ENCODE assay signal across 12 mouse cellular contexts in genomic region chr1:166279580-166280206, GRCm38 (mm10). TPM values are rescaled to one million over a fixed set of nuclear protein-coding genes. Genes with fewer than 3 reads are reported as not detected.
A peak's percentile ranks its signal among the peaks of the same experiment; 100 is the strongest.
DNase-seq lines count a peak whose midpoint lies in the region; ATAC-seq lines count a peak whose summit lies in the region.
"Had no signal": no experiment of that assay in that cellular context is flagged by ENCODE, and none has a peak within 500 bp of the region (broad histone marks: within the 10 kb centered on the region; RNA-seq: fewer than 3 reads in every experiment).

No protein-coding gene starts in this region.

- peak overlapping the region; percentile 77 for H3K27ac ChIP-seq in embryonic facial prominence, embryonic 10.5 days (replicated peaks)
- H3K27ac ChIP-seq in hindbrain, embryonic 13.5 days = peak overlapping the region; percentile 86
- H3K27ac ChIP-seq in midbrain, embryonic 16.5 days (ENCODE audit: low read length) = peak overlapping the region; percentile 83
- H3K27ac ChIP-seq: embryonic facial prominence, embryonic 15.5 days; liver, embryonic 12.5 days had no signal

- 32% methylated on average over 9 of the region's 9 CpGs for WGBS in embryonic facial prominence, embryonic 10.5 days
- WGBS in hindbrain, embryonic 13.5 days = 16% methylated on average over 9 of the region's 9 CpGs
- WGBS in midbrain, embryonic 16.5 days = 12% methylated on average over 9 of the region's 9 CpGs

- H3K27me3 ChIP-seq in embryonic facial prominence, embryonic 10.5 days (replicated peaks; ENCODE audit: low read depth, poor library complexity, severe bottlenecking) = no peaks in the 10 kb centered on the region
- no peaks in the 10 kb centered on the region for H3K27me3 ChIP-seq in hindbrain, embryonic 13.5 days
- H3K27me3 ChIP-seq in midbrain, embryonic 16.5 days (ENCODE audit: control insufficient read depth, insufficient read depth, low read depth, low read length) = no peaks in the 10 kb centered on the region
- H3K27me3 ChIP-seq: embryonic facial prominence, embryonic 15.5 days had no signal

- peak; percentile 69 for DNase-seq in brain, adult 2 months (ENCODE audit: low read depth, low spot score)
- DNase-seq in embryonic facial prominence, embryonic 10.5 days (ENCODE audit: low spot score) = peak; percentile 48
- no peak for DNase-seq in T-cell, adult 2 months (ENCODE audit: low spot score)
- DNase-seq in cerebellum, adult 18-20 months = no peak

- no peak overlapping the region for H3K4me3 ChIP-seq in embryonic facial prominence, embryonic 10.5 days
- no peak overlapping the region for H3K4me3 ChIP-seq in hindbrain, embryonic 13.5 days
- H3K4me3 ChIP-seq in midbrain, embryonic 16.5 days (ENCODE audit: low read depth, low read length) = no peak overlapping the region
- H3K4me3 ChIP-seq: embryonic facial prominence, embryonic 15.5 days; liver, embryonic 12.5 days; megakaryocyte, embryonic 14.5 days had no signal

- no peaks in the 10 kb centered on the region for H3K36me3 ChIP-seq in embryonic facial prominence, embryonic 10.5 days (replicated peaks)
- H3K36me3 ChIP-seq in hindbrain, embryonic 13.5 days = no peaks in the 10 kb centered on the region
- no peaks in the 10 kb centered on the region for H3K36me3 ChIP-seq in midbrain, embryonic 16.5 days (ENCODE audit: control insufficient read depth, insufficient read depth, low read length)
- H3K36me3 ChIP-seq: embryonic facial prominence, embryonic 15.5 days; liver, embryonic 12.5 days had no signal

- H3K4me2 ChIP-seq in hindbrain, embryonic 13.5 days = peak overlapping the region; percentile 8; the same call in 1 of the 2 replicates
- H3K4me2 ChIP-seq in midbrain, embryonic 16.5 days (ENCODE audit: low read length) = peak overlapping the region; percentile 32
- H3K4me2 ChIP-seq: embryonic facial prominence, embryonic 15.5 days; liver, embryonic 12.5 days had no signal

- no peak for ATAC-seq in hindbrain, embryonic 13.5 days (ENCODE audit: low FRiP score)
- ATAC-seq in midbrain, embryonic 16.5 days = no peak
- ATAC-seq in erythroid progenitor cell, adult 5-6 weeks (replicated peaks; ENCODE audit: low FRiP score, poor library complexity, severe bottlenecking) = no peak
- ATAC-seq: liver, embryonic 12.5 days had no signal

- H3K9ac ChIP-seq in hindbrain, embryonic 13.5 days = peak overlapping the region; percentile 35; the same call in 1 of the 2 replicates
- peak overlapping the region; percentile 38 for H3K9ac ChIP-seq in midbrain, embryonic 16.5 days (ENCODE audit: low read depth, low read length)
- H3K9ac ChIP-seq: embryonic facial prominence, embryonic 15.5 days; liver, embryonic 12.5 days had no signal

- H3K4me1 ChIP-seq in embryonic facial prominence, embryonic 10.5 days = peaks cover 71% of the 10 kb centered on the region
- H3K4me1 ChIP-seq in hindbrain, embryonic 13.5 days (replicated peaks) = peaks cover 63% of the 10 kb centered on the region
- H3K4me1 ChIP-seq in midbrain, embryonic 16.5 days (ENCODE audit: control insufficient read depth, insufficient read depth, low read length) = peaks cover 65% of the 10 kb centered on the region
- H3K4me1 ChIP-seq: liver, embryonic 12.5 days had no signal

- H3K9me3 ChIP-seq in embryonic facial prominence, embryonic 10.5 days = no peaks in the 10 kb centered on the region
- no peaks in the 10 kb centered on the region for H3K9me3 ChIP-seq in hindbrain, embryonic 13.5 days
- no peaks in the 10 kb centered on the region for H3K9me3 ChIP-seq in midbrain, embryonic 16.5 days (replicated peaks; ENCODE audit: control insufficient read depth, low read length, poor library complexity, severe bottlenecking)
- H3K9me3 ChIP-seq: embryonic facial prominence, embryonic 15.5 days; liver, embryonic 12.5 days had no signal

RNA-seq across cellular contexts. Expression of gene Ildr2, which starts 25.8 kb away (rescaled TPM):
- 1.8 and 3.3 TPM in 2 replicates for polyA plus RNA-seq in embryonic facial prominence, embryonic 10.5 days (2016; fragmentation: Nextera tagmentation; extraction: Ambion mirVana)
- polyA plus RNA-seq in hindbrain, embryonic 13.5 days (2015; fragmentation: Nextera tagmentation; extraction: Ambion mirVana) = 3.5 and 3.6 TPM in 2 replicates
- polyA plus RNA-seq in midbrain, embryonic 16.5 days (2015; fragmentation: Nextera tagmentation; extraction: Ambion mirVana) = 4.0 and 4.5 TPM in 2 replicates
- total RNA-seq in erythroid progenitor cell, adult 5-6 weeks (2015; ENCODE audit: low replicate concordance) = not detected in 2 replicates
- not detected in 2 replicates for total RNA-seq in erythroid progenitor cell, adult 5-6 weeks (2017; ENCODE audit: low replicate concordance)
- total RNA-seq: CH12.LX had no signal

RNA-seq across cellular contexts. Expression of gene Mael, which starts 41.1 kb away (rescaled TPM):
- polyA plus RNA-seq in embryonic facial prominence, embryonic 10.5 days (2016; fragmentation: Nextera tagmentation; extraction: Ambion mirVana) = 0.15 TPM in 1 of 2 replicates, not detected in the other
- polyA plus RNA-seq in hindbrain, embryonic 13.5 days (2015; fragmentation: Nextera tagmentation; extraction: Ambion mirVana) = not detected in 2 replicates
- polyA plus RNA-seq in midbrain, embryonic 16.5 days (2015; fragmentation: Nextera tagmentation; extraction: Ambion mirVana) = 0.14 TPM in 1 of 2 replicates, not detected in the other
- not detected in 2 replicates for total RNA-seq in erythroid progenitor cell, adult 5-6 weeks (2015; ENCODE audit: low replicate concordance)
- total RNA-seq in erythroid progenitor cell, adult 5-6 weeks (2017; ENCODE audit: low replicate concordance) = not detected in 2 replicates
- total RNA-seq: CH12.LX had no signal
- polyA plus RNA-seq: embryonic facial prominence, embryonic 15.5 days; liver, embryonic 12.5 days; stomach, embryonic 16.5 days had no signal

Comparison
In these comparisons a context has a peak if more than half of its experiments do, and no peak if none do; other contexts are left out.
1. DNase-seq: peak in brain, adult 2 months (single experiment) and embryonic facial prominence, embryonic 10.5 days (single experiment); none in T-cell, adult 2 months (single experiment) and cerebellum, adult 18-20 months (0 of 2).
2. Peak in every context shown above with its lines, with median percentiles within 50 percentile points of each other: H3K27ac ChIP-seq.